Mouse (Mus musculus) cerebellum, postnatal 25 days (tissue): ENCODE measurements around the gene Zfp963.

Experiments
- DNase-seq, 2 experiments: peaks; one replicate each; pipeline ENCODE4 v3.0.0; 2021; ENCODE audit warnings: mixed read lengths in 2 of 2

Zfp963 gene

DNA sequence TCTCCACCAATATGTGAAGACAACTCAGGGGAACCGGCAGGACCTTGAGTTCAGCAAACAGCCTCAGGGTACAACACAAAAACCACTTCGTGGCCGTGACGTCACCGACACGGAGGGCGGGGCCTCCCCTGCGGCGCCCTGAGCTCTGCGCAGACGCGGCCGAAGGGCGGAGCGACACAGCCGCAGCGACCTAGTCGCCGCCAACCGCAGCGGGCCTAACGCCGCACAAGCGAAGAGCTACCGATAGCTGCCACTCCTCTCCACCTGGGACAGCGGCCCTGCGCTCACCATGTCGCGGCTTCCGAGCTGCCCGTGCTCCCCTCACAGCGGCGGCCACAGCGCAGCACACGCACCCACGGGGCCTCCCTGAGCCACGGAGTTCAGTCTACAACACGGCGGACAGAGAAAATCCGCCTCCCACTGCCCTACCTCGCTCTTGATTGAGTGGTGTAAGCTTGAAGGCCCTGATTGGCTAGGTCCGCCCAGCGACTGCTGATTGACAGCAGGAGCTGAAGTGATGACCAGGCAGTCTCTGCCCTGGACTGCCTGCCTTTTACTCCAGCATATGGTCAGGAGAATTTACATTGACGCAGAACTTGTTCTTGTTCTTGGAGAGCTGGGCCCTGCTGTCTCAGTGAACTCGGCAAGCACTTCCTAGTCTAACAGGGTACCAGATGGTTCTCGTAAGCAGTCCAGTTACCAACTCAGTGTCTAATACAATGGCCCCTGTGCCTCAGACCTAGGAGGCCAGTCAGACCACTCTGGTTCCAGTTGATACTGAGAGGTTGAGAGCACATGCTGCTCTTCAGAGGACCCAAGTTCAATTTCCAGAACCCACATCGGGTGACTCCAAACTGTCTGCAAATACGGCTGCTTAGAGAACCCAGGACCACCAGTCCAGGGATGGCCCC lies at the start of gene Zfp963:
Zfp963 (minus strand) TSS at position 427 of the 911 bp plus-strand sequence.
- DNase-seq = peak; percentile 98

DNA sequence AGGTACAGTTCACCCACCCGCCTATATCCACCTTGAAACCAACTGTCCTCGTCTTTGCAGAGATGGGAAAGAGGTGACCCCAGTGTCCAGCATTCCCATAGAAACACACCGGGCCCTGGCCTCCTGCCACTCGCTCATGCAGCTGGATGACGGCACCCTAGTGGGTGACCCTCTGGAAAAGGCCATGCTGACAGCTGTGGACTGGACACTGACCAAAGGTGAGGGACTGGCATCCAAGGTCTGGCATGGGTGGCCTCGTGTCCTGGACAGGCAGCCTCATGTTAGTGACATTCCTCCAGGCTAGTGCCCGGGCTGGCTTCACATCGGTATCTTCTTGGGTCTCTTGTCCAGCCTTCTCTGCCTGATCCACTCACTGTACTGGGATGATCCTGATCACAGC lies 49.5 kb upstream of the Zfp963 start:
- DNase-seq = no peak

- no peak for DNase-seq
Observed at GRCm38 (mm10) chr8:69797661-69798060, 47.9 kb upstream of the Zfp963 start.

DNA sequence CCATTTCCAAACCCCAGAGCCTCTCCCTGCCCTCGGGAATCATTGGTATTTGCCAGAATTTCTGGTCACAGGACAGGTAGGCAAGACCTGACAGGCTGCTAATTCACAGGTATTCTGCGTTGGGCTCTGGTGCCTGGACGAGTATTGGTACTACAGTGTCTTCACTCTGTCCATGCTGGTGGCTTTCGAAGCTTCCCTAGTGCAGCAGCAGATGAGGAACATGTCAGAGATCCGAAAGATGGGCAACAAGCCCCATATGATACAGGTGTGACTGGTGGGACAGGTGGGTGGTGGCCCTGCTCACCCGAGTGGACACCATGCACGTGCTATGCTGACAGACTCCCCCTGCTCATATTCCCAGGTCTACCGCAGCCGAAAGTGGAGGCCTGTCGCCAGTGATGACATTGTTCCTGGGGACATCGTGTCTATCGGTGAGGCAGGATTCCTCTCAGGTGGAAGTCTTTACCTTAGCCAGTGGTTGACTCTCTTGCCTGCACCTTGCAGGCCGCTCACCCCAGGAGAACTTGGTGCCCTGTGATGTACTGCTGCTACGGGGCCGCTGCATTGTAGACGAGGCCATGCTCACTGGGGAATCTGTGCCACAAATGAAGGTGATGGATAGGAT lies 47.1 kb upstream of the Zfp963 start:
- no peak for DNase-seq

GRCm38 (mm10) chr8:69794901-69795300 lies 45.1 kb upstream of the Zfp963 start:
- no peak for DNase-seq

DNA sequence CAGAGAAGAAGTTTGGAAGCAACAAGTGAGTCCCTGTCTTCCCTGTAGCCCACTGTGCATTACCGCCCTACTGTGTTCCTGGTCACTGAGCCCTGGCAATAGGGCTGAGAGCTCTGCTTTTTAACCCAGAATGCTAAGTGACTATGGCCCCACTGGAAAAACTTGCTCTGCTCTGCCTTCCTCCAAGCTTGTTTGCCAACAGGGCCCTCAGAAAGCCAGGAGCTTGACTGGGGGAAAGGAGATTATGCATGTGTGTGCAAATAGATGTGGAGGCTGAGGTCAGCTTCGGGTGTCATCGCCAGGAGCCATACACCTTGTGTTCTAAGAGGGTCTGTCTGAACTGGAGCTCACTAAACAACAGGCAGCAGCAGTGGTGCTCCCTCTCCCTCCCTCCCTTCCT lies 44.3 kb upstream of the Zfp963 start:
- DNase-seq = no peak

GRCm38 (mm10) chr8:69793666-69794065 lies 43.9 kb upstream of the Zfp963 start:
- DNase-seq = no peak

GRCm38 (mm10) chr8:69791415-69792068 lies 41.8 kb upstream of the Zfp963 start:
- peak in 1 of 2 experiments; percentile 66 for DNase-seq

- peak; percentile 91 to 93 for DNase-seq
Observed at GRCm38 (mm10) chr8:69790773-69791367, 41.1 kb upstream of the Zfp963 start, which contains the start of the genes Atp13a1 and Zfp866. TSS of gene Atp13a1 (plus strand) at chr8:69791163. TSS of gene Zfp866 (minus strand) at chr8:69791178.

GRCm38 (mm10) chr8:69790364-69790763 lies 40.6 kb upstream of the Zfp963 start:
- peak in 1 of 2 experiments; percentile 22 for DNase-seq

- peak in 1 of 2 experiments; percentile 2 for DNase-seq
Observed at GRCm38 (mm10) chr8:69789731-69790130, 40.0 kb upstream of the Zfp963 start.

DNA sequence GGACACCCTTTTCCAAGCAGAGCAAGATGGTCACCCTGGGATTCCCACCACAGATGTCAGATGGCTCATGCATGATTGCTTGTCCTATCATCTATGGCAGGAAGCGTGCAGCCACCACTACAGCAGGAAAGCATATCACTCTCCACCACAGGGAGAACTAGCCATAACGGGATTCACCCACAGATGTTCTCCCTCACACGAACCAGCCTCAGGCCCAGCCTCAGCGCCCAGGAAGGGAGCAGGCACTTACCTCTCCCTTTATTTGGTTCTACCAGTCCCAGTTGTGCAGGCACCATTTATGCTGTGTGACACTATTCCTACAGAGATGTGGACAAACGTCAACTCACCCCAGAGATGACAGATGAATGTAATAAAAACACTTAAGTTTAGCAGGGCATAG lies 39.3 kb upstream of the Zfp963 start:
- no peak for DNase-seq

DNA sequence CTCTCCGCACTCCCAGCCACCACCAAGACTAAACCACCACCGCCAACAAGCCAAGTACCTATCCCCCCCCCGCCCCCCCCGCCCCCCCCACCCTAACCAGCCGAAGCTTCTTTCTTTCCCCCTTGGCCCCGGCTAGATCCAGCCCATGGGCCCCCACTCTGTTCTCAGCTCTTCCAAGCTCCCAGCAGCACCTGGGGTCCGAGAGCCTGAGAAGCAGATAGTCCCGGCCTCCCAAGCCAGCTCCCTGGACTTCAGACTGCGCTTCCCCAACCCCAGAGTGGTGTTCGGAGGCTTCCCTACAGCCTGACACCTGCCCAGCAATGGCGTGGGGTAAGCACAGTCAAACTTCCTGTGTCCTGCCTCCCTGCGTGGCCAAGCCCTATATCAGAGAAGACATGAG lies 27.3 kb upstream of the Zfp963 start:
- no peak for DNase-seq

DNA sequence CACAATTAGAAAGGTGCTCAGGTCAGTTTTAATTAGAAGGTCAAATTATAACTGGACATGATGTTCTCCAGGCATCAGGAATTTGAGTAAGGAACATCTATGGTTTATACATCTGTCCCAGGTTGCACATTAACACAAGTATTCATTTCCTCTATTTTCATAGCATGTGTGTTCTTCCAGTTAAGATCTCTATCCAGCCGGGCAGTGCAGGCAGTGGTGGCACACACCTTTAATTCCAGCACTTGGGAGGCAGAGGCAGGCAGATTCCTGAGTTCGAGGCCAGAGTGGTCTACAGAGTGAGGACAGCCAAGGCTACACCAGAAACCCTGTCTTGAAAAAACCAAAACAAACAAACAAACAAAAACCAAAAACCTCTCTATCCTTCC lies 25.4 kb upstream of the Zfp963 start:
- no peak for DNase-seq

GRCm38 (mm10) chr8:69774503-69775148 lies 24.9 kb upstream of the Zfp963 start, which contains the start of gene Gm20422:
TSS of gene Gm20422 (minus strand) at chr8:69774886.
- DNase-seq = peak; percentile 90 to 91

DNA sequence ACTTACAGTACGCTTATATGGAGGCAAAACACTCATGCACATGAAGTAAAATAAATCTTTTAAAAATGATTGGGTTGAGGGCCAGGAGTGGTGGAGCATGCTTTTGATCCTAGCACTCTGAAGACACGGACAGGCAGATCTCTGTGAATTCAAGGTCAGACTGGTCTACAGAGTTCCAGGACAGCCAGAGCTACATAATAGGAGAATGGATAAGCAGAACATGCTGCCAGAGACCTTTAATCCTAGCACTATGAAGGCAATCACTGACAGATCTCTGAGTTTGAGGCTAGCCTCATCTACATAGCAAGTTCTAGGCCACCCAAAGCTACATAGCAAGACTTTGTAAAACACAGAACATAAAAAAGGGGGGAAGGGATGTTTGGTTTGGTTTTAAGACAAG lies 22.3 kb upstream of the Zfp963 start:
- DNase-seq = no peak

GRCm38 (mm10) chr8:69771221-69771620 lies 21.5 kb upstream of the Zfp963 start:
- DNase-seq = no peak

DNA sequence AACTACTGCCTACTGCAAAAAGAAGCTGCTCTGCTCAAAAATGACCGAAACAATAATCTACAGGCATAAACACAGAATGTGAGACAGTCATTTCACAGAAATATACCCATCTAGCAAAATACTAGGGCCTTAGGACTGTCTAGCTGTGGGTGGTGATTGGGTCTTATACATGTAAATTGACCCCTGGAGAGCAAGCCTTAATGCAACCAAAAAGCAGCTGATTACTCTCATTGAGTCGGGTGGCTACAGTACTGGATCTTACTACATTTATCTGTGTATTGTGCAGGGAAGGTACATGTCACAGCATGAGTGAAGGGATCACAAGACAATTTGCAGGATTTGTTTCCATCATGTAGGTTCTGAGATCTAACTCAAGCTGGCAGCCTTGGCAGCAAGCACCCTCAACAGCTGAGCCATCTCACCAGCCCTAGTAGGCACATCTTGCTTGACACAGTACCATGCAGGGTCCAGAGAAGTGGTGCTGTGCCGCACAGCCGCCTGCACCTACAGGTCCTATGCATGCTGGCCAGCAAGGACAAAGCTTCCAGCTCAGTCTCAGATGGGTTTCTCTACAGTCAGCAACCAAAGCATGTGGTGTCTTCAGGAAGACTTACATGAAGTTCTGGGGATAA lies 12.2 kb upstream of the Zfp963 start:
- DNase-seq = no peak

DNA sequence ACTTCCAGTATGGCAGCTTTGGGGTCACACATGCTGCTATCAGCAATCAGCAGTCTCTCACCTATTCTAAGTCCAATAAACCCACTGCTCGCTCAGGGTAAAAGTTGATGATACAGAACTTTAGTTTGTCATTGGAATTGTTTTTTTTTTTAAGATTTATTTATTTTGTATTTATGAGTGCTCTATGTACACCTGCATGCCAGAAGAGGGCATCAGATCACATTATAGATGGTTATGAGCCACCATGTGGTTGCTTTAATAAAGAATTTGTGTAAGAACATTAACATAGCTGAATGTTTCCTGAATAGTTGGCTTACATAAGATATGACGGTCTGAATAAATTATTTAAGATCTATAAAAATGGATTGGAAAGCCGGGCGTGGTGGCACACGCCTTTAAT lies 8.5 kb upstream of the Zfp963 start:
- DNase-seq = no peak

DNA sequence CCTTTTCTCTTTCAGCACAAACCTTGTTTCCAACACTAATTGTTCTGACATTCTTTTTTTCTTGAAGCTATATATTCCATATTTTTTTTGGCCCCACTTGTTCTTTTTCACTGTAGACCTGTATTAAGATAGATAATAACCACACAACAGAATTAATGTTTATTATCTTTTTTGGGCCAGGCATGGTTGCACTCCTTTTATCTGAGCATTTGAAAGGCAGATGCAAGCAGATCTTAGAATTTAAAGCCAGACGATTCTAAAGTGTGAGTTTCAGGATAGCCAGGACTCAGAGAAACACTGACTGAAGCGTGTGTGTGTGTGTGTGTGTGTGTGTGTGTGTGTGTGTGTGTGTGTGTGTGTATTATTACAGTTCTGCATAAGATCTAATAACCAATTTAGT lies 2.7 kb upstream of the Zfp963 start:
- no peak for DNase-seq

DNA sequence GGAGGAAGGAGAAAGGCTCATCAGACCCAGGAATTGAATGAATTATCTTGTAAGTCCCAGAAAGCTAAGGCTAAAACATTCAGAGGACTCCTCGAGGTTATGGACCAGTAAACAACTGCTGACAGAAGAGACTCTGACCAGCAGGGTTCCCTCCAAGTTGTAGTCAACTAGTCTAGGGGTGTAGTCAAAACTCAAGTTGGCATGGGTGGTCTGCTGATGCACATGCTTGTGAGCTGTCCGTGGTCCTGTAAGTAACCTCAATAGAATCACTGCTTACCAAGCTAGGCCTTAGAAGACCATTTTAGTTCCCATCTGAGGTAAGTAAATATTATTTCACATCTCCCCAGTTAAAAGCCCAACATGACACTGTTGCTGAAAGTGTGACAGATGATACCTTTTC lies 8.5 kb downstream of the Zfp963 start:
- no peak for DNase-seq

GRCm38 (mm10) chr8:69740763-69741162 lies 9.0 kb downstream of the Zfp963 start:
- no peak for DNase-seq
